Comparison of ENCODE assay signal across 21 mouse cellular contexts in genomic region chr1:187118108-187118507, GRCm38 (mm10).
DNase-seq lines count a peak whose midpoint lies in the region; ATAC-seq and TF ChIP-seq lines count a peak whose summit lies in the region.
"Had no signal": no experiment of that assay in that cellular context is flagged by ENCODE, and none has a peak within 500 bp of the region (broad histone marks: within the 10 kb centered on the region; RNA-seq: fewer than 3 reads in every experiment).

No protein-coding gene starts in this region.

- no peak overlapping the region for H3K27ac ChIP-seq in kidney, postnatal 0 days
- H3K27ac ChIP-seq: forebrain, embryonic 12.5 days; gastrocnemius, adult 2 months; hindbrain, embryonic 13.5 days; left cerebral cortex, adult 2 months; midbrain, embryonic 13.5 days; neural tube, embryonic 12.5 days had no signal

- ATAC-seq in kidney, postnatal 0 days (replicated peaks; ENCODE audit: low FRiP score, low read depth): no peak
- ATAC-seq: activated CD4-positive, CD25-positive, alpha-beta regulatory T cell, adult 4 months; midbrain, embryonic 13.5 days had no signal

- H3K4me2 ChIP-seq in kidney, postnatal 0 days (ENCODE audit: low read length): no peak overlapping the region
- H3K4me2 ChIP-seq: forebrain, embryonic 12.5 days; hindbrain, embryonic 13.5 days; midbrain, embryonic 13.5 days; neural tube, embryonic 12.5 days had no signal

- peak; percentile 8 for DNase-seq in adrenal gland, postnatal 14 days
- no peak for DNase-seq in adrenal gland, adult 18-20 months (ENCODE audit: low spot score in 2 of 2)
- peak; percentile 12 for DNase-seq in kidney, postnatal 0 days (ENCODE audit: low spot score)
- no peak for DNase-seq in kidney, postnatal 25 days
- DNase-seq in heart, postnatal 10 days: peak; percentile 10 to 15
- peak; percentile 38 for DNase-seq in lung, postnatal 36 days
- DNase-seq in retina, embryonic 14.5 days (ENCODE audit: low spot score): no peak
- no peak for DNase-seq in cerebellum, adult 9-10 months
- DNase-seq: cerebellum, adult 9-11 months; gastrocnemius, adult 2 months; kidney, adult 9 months; left cerebral cortex, postnatal 4 days; liver; right cerebral cortex, adult 18-20 months; thymus, postnatal 25 days had no signal

- no peaks in the 10 kb centered on the region for H3K36me3 ChIP-seq in kidney, postnatal 0 days (ENCODE audit: insufficient read depth, low read length)
- H3K36me3 ChIP-seq: forebrain, embryonic 12.5 days; hindbrain, embryonic 13.5 days; midbrain, embryonic 13.5 days; neural tube, embryonic 12.5 days had no signal

- H3K9ac ChIP-seq in kidney, postnatal 0 days (ENCODE audit: low read depth, low read length): no peak overlapping the region
- H3K9ac ChIP-seq: forebrain, embryonic 12.5 days; hindbrain, embryonic 13.5 days; midbrain, embryonic 13.5 days; neural tube, embryonic 12.5 days had no signal

- H3K4me3 ChIP-seq in kidney, postnatal 0 days (replicated peaks; ENCODE audit: low read depth, low read length): no peak overlapping the region
- H3K4me3 ChIP-seq: forebrain, embryonic 12.5 days; gastrocnemius, adult 2 months; hindbrain, embryonic 13.5 days; left cerebral cortex, adult 2 months; midbrain, embryonic 13.5 days; neural tube, embryonic 12.5 days had no signal

- WGBS in kidney, postnatal 0 days: 56% methylated on average over 6 of the region's 6 CpGs

- intact Hi-C loops in heart, postnatal 10 days (cut with DNase I): no loop called here

- TF ChIP-seq CTCF in kidney, postnatal 0 days (IDR thresholded peaks at IDR 0.05; ENCODE audit: low read depth): no peak

- H3K27me3 ChIP-seq in kidney, postnatal 0 days (ENCODE audit: insufficient read depth, low read length): no peaks in the 10 kb centered on the region
- H3K27me3 ChIP-seq: forebrain, embryonic 12.5 days; midbrain, embryonic 13.5 days; neural tube, embryonic 12.5 days had no signal

- H3K9me3 ChIP-seq in kidney, postnatal 0 days (replicated peaks; ENCODE audit: low read length): no peaks in the 10 kb centered on the region
- H3K9me3 ChIP-seq: forebrain, embryonic 12.5 days; hindbrain, embryonic 13.5 days; midbrain, embryonic 13.5 days; neural tube, embryonic 12.5 days had no signal

- no peaks in the 10 kb centered on the region for H3K4me1 ChIP-seq in kidney, postnatal 0 days (replicated peaks; ENCODE audit: insufficient read depth, low read length)
- H3K4me1 ChIP-seq: forebrain, embryonic 12.5 days; neural tube, embryonic 12.5 days had no signal

Comparison
In these comparisons a context has a peak if more than half of its experiments do, and no peak if none do; other contexts are left out.
1. DNase-seq: peak in adrenal gland, postnatal 14 days (single experiment), kidney, postnatal 0 days (single experiment), heart, postnatal 10 days (2 of 2) and lung, postnatal 36 days (single experiment); none in adrenal gland, adult 18-20 months (0 of 2), kidney, postnatal 25 days (0 of 2), retina, embryonic 14.5 days (single experiment) and cerebellum, adult 9-10 months (single experiment).